Mouse (Mus musculus) v-Abl transformed pro-B cells (cell line): ENCODE measurements at regions not wholly inside any gene's neighbourhood (a gene's known extent, or its start where the extent isn't known, plus 50 kb on each side); places are given as distances from the start of the nearest gene placed in this dataset.

Experiments used
- in situ Hi-C, 2 experiments: fragments of 400-800 bp; cut with MboI; formaldehyde crosslinking; loops; one replicate each; pipeline ENCODE4 v1.15.1; 2025; ENCODE audit not compliant: unreplicated experiment in 2 of 2

- in situ Hi-C loops, result no loop called here
These were observed 178.6 kb downstream of the Phlda1 start for GRCm38 (mm10) chr10:111684409-111685346.

- in situ Hi-C loops, result no loop called here
These were observed 180.5 kb downstream of the Phlda1 start for GRCm38 (mm10) chr10:111686585-111686984.

- in situ Hi-C loops, result no loop called here
These were observed 183.5 kb downstream of the Phlda1 start for GRCm38 (mm10) chr10:111689587-111689986.

- in situ Hi-C loops, result no loop called here
These were observed 187.7 kb downstream of the Phlda1 start for GRCm38 (mm10) chr10:111693762-111694161.

- in situ Hi-C loops, result no loop called here
These were observed 188.4 kb downstream of the Phlda1 start for GRCm38 (mm10) chr10:111694227-111695200.

GRCm38 (mm10) chr10:111695918-111696760, 190.1 kb downstream of the Phlda1 start:
- in situ Hi-C loops, result no loop called here

GRCm38 (mm10) chr10:111696987-111697386, 190.9 kb downstream of the Phlda1 start:
- in situ Hi-C loops, result no loop called here

- in situ Hi-C loops, result no loop called here
These were observed 193.7 kb downstream of the Phlda1 start for GRCm38 (mm10) chr10:111699557-111700508.

- in situ Hi-C loops, result no loop called here
These were observed 194.5 kb downstream of the Phlda1 start for GRCm38 (mm10) chr10:111700570-111700969.

- in situ Hi-C loops, result no loop called here
These were observed 195.1 kb downstream of the Phlda1 start for GRCm38 (mm10) chr10:111701138-111701537.

- in situ Hi-C loops, result no loop called here
These were observed 196.3 kb downstream of the Phlda1 start for GRCm38 (mm10) chr10:111702435-111702834.

- in situ Hi-C loops, result no loop called here
These were observed 197.4 kb downstream of the Phlda1 start for GRCm38 (mm10) chr10:111703447-111703846.

GRCm38 (mm10) chr10:111711519-111712113, 205.5 kb downstream of the Phlda1 start:
- in situ Hi-C loops, result no loop called here

GRCm38 (mm10) chr10:111712991-111713390, 206.9 kb downstream of the Phlda1 start:
- in situ Hi-C loops, result no loop called here

GRCm38 (mm10) chr10:111713676-111714075, 207.6 kb downstream of the Phlda1 start:
- in situ Hi-C loops, result no loop called here

GRCm38 (mm10) chr10:111715172-111715571, 209.1 kb downstream of the Phlda1 start:
- in situ Hi-C loops, result no loop called here

GRCm38 (mm10) chr10:111719632-111720031, 213.5 kb downstream of the Phlda1 start:
- in situ Hi-C loops, result no loop called here

- in situ Hi-C loops, result no loop called here
These were observed 215.0 kb downstream of the Phlda1 start for GRCm38 (mm10) chr10:111721068-111721467.

GRCm38 (mm10) chr10:111723885-111724284, 217.8 kb downstream of the Phlda1 start:
- in situ Hi-C loops, result no loop called here
